Mouse (Mus musculus) thymus, adult 2 months (tissue): ENCODE measurements around the gene Col25a1.

Source experiments
- CTCF ChIP-seq: fragments of 200-500 bp; IDR thresholded peaks from 2 replicates; pipeline ENCODE4 v1.5.1; 2012; ENCODE audit warnings: mild to moderate bottlenecking, control low read depth, low read length, moderate library complexity, borderline replicate concordance; ENCODE audit not compliant: control insufficient read depth, poor library complexity, insufficient read depth; ENCODE audit errors: extremely low read depth
- POLR2A ChIP-seq: fragments of 200-500 bp; IDR thresholded peaks from 2 replicates; pipeline ENCODE4 v1.6.1; 2012; ENCODE audit warnings: mild to moderate bottlenecking, low read length, control low read depth, moderate library complexity; ENCODE audit not compliant: control insufficient read depth, poor library complexity, insufficient read depth; ENCODE audit errors: extremely low read depth

GRCm38 (mm10) chr3:130241924-130242323 is 110.6 kb downstream of the Col25a1 start:
- TF ChIP-seq POLR2A (no peak), CTCF (no peak)
